Mouse (Mus musculus): ENCODE data around the gene H2afy.

GRCm38 (mm10) chr13:56069643-56070042, 66.5 kb downstream of the H2afy start:
- no peak for TF ChIP-seq POLR2A (IDR thresholded peaks at IDR 0.05; ENCODE audit: borderline replicate concordance, extremely low read depth, low read depth, low read length)
- TF ChIP-seq CTCF (IDR thresholded peaks at IDR 0.05; ENCODE audit: insufficient read depth, low read length): no peak

Measured in lung, adult 2 months (tissue).